Mouse (Mus musculus) embryonic facial prominence, embryonic 14.5 days (tissue): ENCODE measurements around the gene Zdhhc12. TPM values are rescaled to one million over a fixed set of nuclear protein-coding genes. Genes with fewer than 3 reads are reported as not detected.

ENCODE experiments used
- ATAC-seq: fragments of 200-750 bp; cut with Nextera tagmentation; 2 replicates; pipeline ENCODE4 v1.8.0; 2017; ENCODE audit warnings: low read depth, moderate number of reproducible peaks, moderate TSS enrichment
- DNase-seq: peaks from one replicate; pipeline ENCODE4 v3.0.0-alpha.2; 2015; ENCODE audit warnings: low spot score
- H3K27ac ChIP-seq: fragments of 300-500 bp; sonication (generic); replicated peaks from 2 replicates; pipeline ENCODE4 v1.5.1; 2014; ENCODE audit warnings: low read depth, mild to moderate bottlenecking, low read length, moderate library complexity
- H3K27me3 ChIP-seq: fragments of 300-500 bp; sonication (generic); replicated peaks from 2 replicates; pipeline ENCODE4 v1.6.1; 2014; ENCODE audit warnings: low read length; ENCODE audit not compliant: control insufficient read depth, insufficient read depth
- H3K36me3 ChIP-seq: fragments of 300-500 bp; sonication (generic); 2 replicates; pipeline ENCODE4 v1.6.1; 2014; ENCODE audit warnings: low read length, mixed read lengths; ENCODE audit not compliant: control insufficient read depth, insufficient read depth
- H3K4me1 ChIP-seq: fragments of 300-500 bp; sonication (generic); 2 replicates; pipeline ENCODE4 v1.6.1; 2014; ENCODE audit warnings: antibody characterized with exemption, low read length; ENCODE audit not compliant: control insufficient read depth, insufficient read depth
- H3K4me2 ChIP-seq: fragments of 300-500 bp; sonication (generic); 2 replicates; pipeline ENCODE4 v1.6.1; 2014; ENCODE audit warnings: low read depth, mild to moderate bottlenecking, low read length, moderate library complexity, mixed read lengths
- H3K4me3 ChIP-seq: fragments of 300-500 bp; sonication (generic); 2 replicates; pipeline ENCODE4 v1.5.1; 2014; ENCODE audit warnings: low read depth, mild to moderate bottlenecking, low read length
- H3K9ac ChIP-seq: fragments of 300-500 bp; sonication (generic); 2 replicates; pipeline ENCODE4 v1.6.1; 2014; ENCODE audit warnings: low read depth, mild to moderate bottlenecking, low read length, moderate library complexity, mixed read lengths
- H3K9me3 ChIP-seq: fragments of 300-500 bp; sonication (generic); 2 replicates; pipeline ENCODE4 v1.6.1; 2016; ENCODE audit warnings: low read length; ENCODE audit not compliant: control insufficient read depth
- WGBS: fragments of 180-500 bp; shearing (Covaris S2); extraction: QIAGEN DNeasy Blood & Tissue Kit; methylation state at CpG from one replicate; pipeline ENCODE4 v1.1.7; 2014; 5-methylcytosine and 5-hydroxymethylcytosine counted together
- polyA plus RNA-seq: library from polyadenylated mRNA; unstranded; fragments of >200 nt; fragmentation: Nextera tagmentation; extraction: Ambion mirVana; gene quantifications from 2 replicates; pipeline ENCODE4 v1.2.1, GENCODE M21; 2014

The Zdhhc12 gene
- polyA plus RNA-seq, 1 experiment from 2014 or later: 26.1 TPM

DNA sequence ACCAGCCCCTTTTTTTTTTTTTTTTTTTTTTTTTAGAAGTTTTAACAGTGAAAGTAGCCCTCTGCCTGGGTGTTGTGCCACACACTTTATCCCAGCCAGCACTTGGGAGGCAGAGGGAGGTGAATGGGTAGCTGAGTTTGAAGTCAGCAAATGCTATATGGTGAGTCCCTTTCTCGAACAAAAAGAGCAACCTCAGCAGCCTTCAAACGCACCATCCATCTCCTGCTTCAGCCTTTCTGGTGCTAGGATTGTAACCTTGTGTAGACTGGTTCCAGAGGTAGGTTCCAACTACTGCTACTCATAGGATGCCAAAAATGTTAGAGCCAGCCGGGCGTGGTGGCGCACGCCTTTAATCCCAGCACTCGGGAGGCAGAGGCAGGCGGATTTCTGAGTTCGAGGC, 17.0 kb downstream of the Zdhhc12 start:
- 92% methylated on average over 9 of the region's 9 CpGs for WGBS
- no peak overlapping the region for H3K4me2 ChIP-seq
- H3K4me3 ChIP-seq: no peak overlapping the region
- H3K9ac ChIP-seq: no peak overlapping the region
- no peaks in the 10 kb centered on the region for H3K9me3 ChIP-seq
- no peak for ATAC-seq
- no peak overlapping the region for H3K27ac ChIP-seq
- peaks cover 25% of the 10 kb centered on the region for H3K36me3 ChIP-seq
- H3K4me1 ChIP-seq: no peaks in the 10 kb centered on the region
- DNase-seq: no peak
- no peaks in the 10 kb centered on the region for H3K27me3 ChIP-seq

DNA sequence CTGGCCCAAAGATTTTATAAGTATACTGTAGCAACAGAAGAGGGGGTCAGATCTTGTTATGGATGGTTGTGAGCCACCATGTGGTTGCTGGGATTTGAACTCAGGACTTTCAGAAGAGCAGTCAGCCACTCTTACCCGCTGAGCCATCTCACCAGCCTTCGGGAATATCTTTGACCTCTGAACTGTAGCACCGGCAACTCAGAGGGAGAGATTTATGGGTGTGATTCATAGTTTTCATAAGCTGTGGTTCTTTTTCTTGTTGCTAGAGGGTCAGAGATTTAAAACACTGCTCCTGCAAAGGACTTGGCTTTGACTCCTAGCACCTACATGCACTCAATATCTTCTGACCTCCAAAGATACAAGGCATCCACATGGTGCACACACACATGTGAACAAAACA, 17.8 kb downstream of the Zdhhc12 start:
- Histone ChIP-seq H3K4me2 (no peak overlapping the region), H3K9me3 (no peaks in the 10 kb centered on the region), H3K27ac (no peak overlapping the region), H3K4me1 (no peaks in the 10 kb centered on the region), H3K9ac (no peak overlapping the region), H3K27me3 (no peaks in the 10 kb centered on the region), H3K4me3 (no peak overlapping the region), H3K36me3 (peaks cover 26% of the 10 kb centered on the region)
- DNase-seq (no peak), ATAC-seq (no peak)
- 91% methylated on average over 3 of the region's 3 CpGs for WGBS

DNA sequence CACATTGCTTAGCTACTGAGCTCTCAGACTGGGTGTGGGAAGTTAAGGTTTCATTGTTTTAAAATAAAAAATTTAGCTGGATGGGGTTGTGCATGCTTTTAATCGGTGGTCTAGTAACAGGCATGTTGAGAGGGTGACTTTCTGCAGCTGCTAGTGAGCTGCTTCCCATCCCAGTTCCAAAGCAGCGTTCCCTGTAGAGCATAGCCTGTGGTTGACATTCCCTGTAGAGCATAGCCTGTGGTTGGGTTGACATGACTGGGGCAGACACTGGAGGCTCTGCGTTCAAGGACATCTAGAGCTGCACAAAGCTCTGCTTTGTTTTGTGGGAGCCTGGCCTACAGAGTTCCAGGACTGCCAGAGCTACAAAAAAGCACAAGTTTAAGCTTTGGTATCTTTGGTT, 20.2 kb downstream of the Zdhhc12 start:
- no peak overlapping the region for H3K4me3 ChIP-seq

DNA sequence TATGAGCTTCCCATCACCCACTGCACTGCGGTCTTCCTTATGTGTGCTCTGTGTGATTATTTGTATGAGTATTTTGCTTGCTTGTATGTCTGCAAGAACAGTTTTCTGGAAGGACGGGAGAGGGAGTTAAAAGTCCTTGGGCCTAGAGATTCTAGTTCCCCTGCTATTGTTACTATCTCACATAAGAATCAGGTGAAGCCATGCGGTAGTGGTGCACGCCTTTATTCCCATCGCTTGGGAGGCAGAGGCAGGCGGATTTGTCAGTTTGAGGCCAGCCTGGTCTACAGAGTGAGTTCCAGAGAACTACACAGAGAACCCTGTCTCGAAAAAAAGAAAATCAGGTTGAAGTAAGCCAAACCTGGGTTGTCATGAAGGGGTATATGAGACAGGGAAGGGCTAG, 20.6 kb downstream of the Zdhhc12 start:
- Histone ChIP-seq H3K27ac (no peak overlapping the region), H3K9me3 (no peaks in the 10 kb centered on the region), H3K36me3 (peaks cover 54% of the 10 kb centered on the region), H3K9ac (no peak overlapping the region), H3K4me3 (no peak overlapping the region), H3K4me1 (peaks cover 6% of the 10 kb centered on the region), H3K27me3 (no peaks in the 10 kb centered on the region), H3K4me2 (no peak overlapping the region)
- DNase-seq (no peak), ATAC-seq (no peak)
- 70% methylated on average over 7 of the region's 7 CpGs for WGBS

More for the DNA sequence above, 20.2 kb downstream of the Zdhhc12 start:
- no peak overlapping the region for H3K9ac ChIP-seq
- H3K9me3 ChIP-seq: no peaks in the 10 kb centered on the region
- peaks cover 2% of the 10 kb centered on the region; the same call in 1 of the 2 replicates for H3K4me1 ChIP-seq
- peaks cover 50% of the 10 kb centered on the region for H3K36me3 ChIP-seq
- H3K27ac ChIP-seq: no peak overlapping the region
- DNase-seq (no peak), ATAC-seq (no peak)
- H3K27me3 ChIP-seq: no peaks in the 10 kb centered on the region
- no peak overlapping the region for H3K4me2 ChIP-seq
- 64% methylated on average over 3 of the region's 3 CpGs for WGBS

DNA sequence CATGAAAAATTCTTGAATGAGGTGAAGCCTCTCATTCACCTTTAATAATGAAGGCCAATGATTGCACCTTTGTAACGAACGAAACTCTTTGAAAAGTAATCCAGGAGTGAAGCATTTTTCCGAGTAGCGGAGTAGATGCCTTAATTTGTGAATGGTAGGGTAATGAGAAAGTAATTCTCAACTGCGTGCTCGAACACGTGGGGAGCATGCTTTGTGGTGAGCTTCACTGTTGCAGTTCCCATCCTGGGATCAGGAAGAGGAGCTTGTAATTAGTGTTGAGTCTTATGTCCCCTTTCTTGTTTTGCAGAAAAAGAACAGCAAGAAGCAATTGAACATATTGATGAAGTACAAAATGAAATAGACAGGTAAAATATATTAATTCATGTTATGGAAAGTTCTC, 25.5 kb downstream of the Zdhhc12 start:
- Histone ChIP-seq H3K9ac (peak overlapping the region; percentile 99), H3K4me3 (peak overlapping the region; percentile 93), H3K4me1 (peaks cover 27% of the 10 kb centered on the region), H3K36me3 (peaks cover 42% of the 10 kb centered on the region), H3K27me3 (no peaks in the 10 kb centered on the region), H3K9me3 (no peaks in the 10 kb centered on the region), H3K27ac (no peak overlapping the region), H3K4me2 (peak overlapping the region; percentile 77)
- WGBS: 12% methylated on average over 7 of the region's 7 CpGs
- no peak for DNase-seq
- ATAC-seq: no peak

DNA sequence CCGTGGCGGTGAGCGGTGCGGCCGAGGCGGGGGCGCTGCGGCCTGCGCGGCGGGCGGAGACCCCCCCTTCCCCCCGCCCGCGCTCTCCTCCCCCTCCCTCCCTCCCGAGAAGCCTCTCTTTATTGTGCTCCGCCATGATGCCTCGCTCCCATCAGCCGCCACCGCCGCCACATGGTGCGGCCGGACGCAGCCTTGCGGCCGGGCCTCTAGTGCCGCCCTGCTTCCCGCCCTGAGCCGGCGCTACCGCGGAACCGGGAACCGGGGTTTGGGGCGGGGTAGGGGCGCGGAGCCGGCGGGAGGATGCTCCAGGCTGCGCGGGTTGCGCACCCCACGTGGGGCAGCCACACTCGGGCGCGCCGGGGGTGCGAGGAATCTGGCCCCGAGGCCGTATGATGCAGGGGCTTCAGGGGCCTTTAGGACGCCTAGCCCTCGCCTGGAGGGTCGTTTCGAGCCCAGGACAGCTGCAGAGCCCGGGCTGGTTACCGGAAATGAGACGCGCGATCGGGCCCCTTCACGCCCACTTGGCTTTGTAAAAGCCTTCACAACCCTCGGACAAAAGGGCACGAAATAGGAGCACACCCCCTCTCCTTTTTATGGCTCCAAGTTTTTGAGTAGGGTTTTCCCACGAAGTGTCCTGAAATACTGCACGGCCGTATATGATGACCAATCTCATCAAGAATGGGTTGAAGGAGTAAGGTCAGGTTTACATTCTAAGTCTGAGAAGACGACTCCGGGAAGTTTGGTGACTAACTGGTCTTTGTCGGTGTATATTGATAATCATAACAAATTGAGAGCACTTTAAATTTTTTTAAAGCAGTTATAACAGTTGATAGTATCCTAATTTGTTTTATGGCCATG, 26.2 kb downstream of the Zdhhc12 start:
- peak; percentile 53 for DNase-seq
- no peaks in the 10 kb centered on the region for H3K27me3 ChIP-seq
- H3K4me2 ChIP-seq: peak overlapping the region; percentile 77
- peak overlapping the region; percentile 99 for H3K9ac ChIP-seq
- H3K9me3 ChIP-seq: no peaks in the 10 kb centered on the region
- peak overlapping the region; percentile 99 for H3K27ac ChIP-seq
- H3K4me1 ChIP-seq: peaks cover 27% of the 10 kb centered on the region
- ATAC-seq: peak; percentile 7
- peak overlapping the region; percentile 93 for H3K4me3 ChIP-seq
- peaks cover 36% of the 10 kb centered on the region for H3K36me3 ChIP-seq
- WGBS: under 1% methylated on average over 32 of the region's 69 CpGs

DNA sequence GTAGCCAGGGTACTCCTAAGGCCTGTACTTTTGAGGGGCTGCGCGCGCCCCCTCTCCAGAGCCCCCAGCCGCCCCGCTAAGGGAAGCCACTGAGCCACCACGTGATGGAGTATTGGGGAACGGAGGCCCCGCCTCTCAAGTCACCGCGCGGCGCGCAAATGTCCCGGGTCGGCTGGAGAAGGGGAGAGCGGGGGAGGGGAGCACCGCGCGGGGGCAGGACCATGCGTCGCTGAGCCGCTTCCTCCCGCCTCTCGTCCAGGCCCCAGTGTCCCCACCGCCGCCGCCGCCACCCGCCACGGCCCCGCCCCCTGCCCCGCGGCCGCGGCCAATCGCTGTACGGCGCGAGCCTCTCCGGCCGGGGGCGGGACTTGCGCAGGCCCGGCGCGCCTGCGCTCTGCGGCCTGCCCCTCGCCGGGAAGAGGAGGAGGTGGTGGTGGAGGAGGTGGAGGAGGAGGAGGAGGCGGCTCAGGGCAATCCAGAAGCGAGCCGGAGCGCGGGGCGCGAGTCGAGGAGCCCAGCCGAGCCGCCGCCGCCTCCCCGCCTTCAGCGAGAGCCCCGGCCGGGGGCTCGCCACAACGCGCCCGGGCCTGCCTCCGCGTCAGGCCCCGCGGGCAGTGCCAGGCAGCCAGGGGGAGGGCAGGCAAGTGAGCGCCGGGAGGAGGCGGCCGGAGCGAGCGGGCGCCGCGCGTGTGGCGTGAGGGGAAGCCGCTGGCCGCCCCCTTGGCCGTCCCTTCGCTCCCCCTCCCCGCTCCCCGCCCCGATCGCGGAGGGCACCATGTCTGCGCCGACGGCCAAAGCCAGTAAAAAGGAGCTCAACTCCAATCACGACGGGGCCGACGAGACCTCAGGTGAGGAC, 27.2 kb downstream of the Zdhhc12 start:
- 0% methylated on average over 15 of the region's 101 CpGs for WGBS
- H3K4me2 ChIP-seq: peak overlapping the region; percentile 79
- DNase-seq: peak; percentile 97
- peak; percentile 93 for ATAC-seq
- H3K9ac ChIP-seq: peak overlapping the region; percentile 99
- peak overlapping the region; percentile 93 for H3K4me3 ChIP-seq
- peak overlapping the region; percentile 99 for H3K27ac ChIP-seq
- H3K27me3 ChIP-seq: no peaks in the 10 kb centered on the region
- H3K4me1 ChIP-seq: peaks cover 27% of the 10 kb centered on the region
- H3K36me3 ChIP-seq: peaks cover 30% of the 10 kb centered on the region
- no peaks in the 10 kb centered on the region for H3K9me3 ChIP-seq

DNA sequence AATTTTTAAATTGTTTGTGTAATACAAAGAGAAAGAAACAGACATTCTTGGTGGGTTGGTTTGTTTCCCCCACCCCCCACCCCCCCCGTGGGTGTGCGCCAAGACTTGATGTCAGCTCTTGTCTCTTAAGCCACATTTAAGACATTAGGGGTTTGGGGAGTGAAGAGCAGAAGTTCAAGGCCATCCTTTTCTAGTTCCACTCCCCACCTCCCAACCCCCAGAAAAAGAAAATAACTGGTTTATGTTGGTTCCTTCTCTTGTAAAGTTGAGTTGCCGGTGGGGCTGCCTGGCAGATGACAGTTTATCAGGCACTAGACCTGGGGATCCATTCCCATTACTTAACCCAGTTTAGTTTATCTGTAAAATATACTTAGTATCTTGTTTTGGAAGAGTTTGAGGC, 29.1 kb downstream of the Zdhhc12 start:
- peak overlapping the region; percentile 38; the same call in 1 of the 2 replicates for H3K9ac ChIP-seq
- ATAC-seq (no peak), DNase-seq (no peak)
- 0 out of 2 replicates have a peak overlapping the region, but pooled peaks have one; percentile 1 for H3K27ac ChIP-seq
- H3K9me3 ChIP-seq: no peaks in the 10 kb centered on the region
- H3K4me1 ChIP-seq: peaks cover 27% of the 10 kb centered on the region
- H3K4me2 ChIP-seq: peak overlapping the region; percentile 73
- H3K27me3 ChIP-seq: no peaks in the 10 kb centered on the region
- H3K4me3 ChIP-seq: peak overlapping the region; percentile 58
- H3K36me3 ChIP-seq: peaks cover 16% of the 10 kb centered on the region
- 46% methylated on average over 3 of the region's 3 CpGs for WGBS
